Mouse (Mus musculus): Measurements from ENCODE around the gene Klhl35. TPM values are rescaled to one million over a fixed set of nuclear protein-coding genes. Genes with fewer than 3 reads are reported as not detected.

The Klhl35 gene
- total and polyA plus RNA-seq, 3 experiments: not detected

GRCm38 (mm10) chr7:99468283-99469132, 2.7 kb downstream of the Klhl35 start:
- DNase-seq (ENCODE audit: low spot score): no peak
- no peak overlapping the region; the same call in 1 of the 2 replicates for H3K4me3 ChIP-seq (ENCODE audit: low read depth, low read length)

DNA sequence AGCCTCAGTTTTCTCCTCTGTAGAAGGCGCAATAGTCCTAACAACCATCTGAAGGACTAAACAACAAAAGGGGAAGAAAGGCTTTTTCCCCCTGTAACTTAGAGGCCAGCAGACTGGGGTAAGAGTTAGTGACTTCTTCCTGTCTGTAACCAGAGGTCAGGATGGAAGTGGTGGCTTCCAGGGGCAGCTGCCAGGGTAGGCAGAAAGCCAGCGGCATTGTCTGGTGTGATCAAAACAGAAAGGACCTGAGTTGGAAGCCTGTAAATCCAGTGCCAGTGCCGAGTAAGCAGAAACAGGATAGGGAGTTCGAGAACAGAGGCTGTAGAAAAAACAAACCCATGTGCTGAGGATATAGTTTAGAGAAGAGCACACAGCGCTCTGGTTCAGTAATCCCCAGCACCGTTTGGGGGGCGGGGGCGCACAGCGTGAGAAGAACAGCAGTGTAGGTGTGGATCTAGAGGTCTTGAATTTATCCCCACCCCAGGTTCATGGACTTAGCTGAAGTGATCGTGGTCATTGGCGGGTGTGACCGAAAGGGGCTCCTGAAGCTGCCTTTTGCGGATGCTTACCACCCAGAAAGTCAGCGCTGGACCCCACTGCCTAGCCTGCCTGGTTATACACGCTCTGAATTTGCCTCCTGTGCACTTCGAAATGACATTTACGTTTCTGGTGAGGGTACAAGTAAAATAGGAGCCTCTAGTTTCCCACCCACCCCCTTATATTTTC, 4.0 kb downstream of the Klhl35 start:
- no peak for DNase-seq (ENCODE audit: low spot score)
- TF ChIP-seq GATA1 (IDR thresholded peaks at IDR 0.05; ENCODE audit: borderline replicate concordance, low read length) (no peak), CTCF (IDR thresholded peaks at IDR 0.05; ENCODE audit: low read depth, low read length) (no peak)
- Histone ChIP-seq H3K27me3 (ENCODE audit: insufficient read depth, low read length) (peaks cover 14% of the 10 kb centered on the region), H3K4me3 (ENCODE audit: low read depth, low read length) (no peak overlapping the region), H3K9me3 (replicated peaks) (peaks cover 15% of the 10 kb centered on the region), H3K4me1 (ENCODE audit: insufficient read depth, low read depth, low read length) (peaks cover 24% of the 10 kb centered on the region), H3K36me3 (replicated peaks) (peaks cover 61% of the 10 kb centered on the region)
- ATAC-seq (ENCODE audit: extremely low read depth, insufficient number of reproducible peaks, low FRiP score, poor library complexity, severe bottlenecking): no peak

More at GRCm38 (mm10) chr7:99468283-99469132, 2.7 kb downstream of the Klhl35 start:
- TF ChIP-seq GATA2 (IDR thresholded peaks at IDR 0.05; ENCODE audit: borderline replicate concordance, low read depth, low read length): no peak
- TF ChIP-seq GATA1 (IDR thresholded peaks at IDR 0.05; ENCODE audit: borderline replicate concordance, low read length): no peak
- no peak for TF ChIP-seq TAL1 (conservative IDR thresholded peaks at IDR 0.05; ENCODE audit: low read depth, low read length)
- no peak for TF ChIP-seq CTCF (IDR thresholded peaks at IDR 0.05; ENCODE audit: low read depth, low read length)
- TF ChIP-seq POLR2AphosphoS5 (IDR thresholded peaks at IDR 0.05; ENCODE audit: insufficient replicate concordance, low read depth, low read length): no peak
- peaks cover 15% of the 10 kb centered on the region for H3K9me3 ChIP-seq (replicated peaks)
- peaks cover 15% of the 10 kb centered on the region for H3K27me3 ChIP-seq (ENCODE audit: insufficient read depth, low read length)
- H3K36me3 ChIP-seq (replicated peaks): peaks cover 48% of the 10 kb centered on the region
- no peak for ATAC-seq (ENCODE audit: extremely low read depth, insufficient number of reproducible peaks, low FRiP score, poor library complexity, severe bottlenecking)
- peaks cover 12% of the 10 kb centered on the region for H3K4me1 ChIP-seq (ENCODE audit: insufficient read depth, low read depth, low read length)

- Histone ChIP-seq H3K9me3 (replicated peaks) (peaks cover 15% of the 10 kb centered on the region), H3K27me3 (ENCODE audit: insufficient read depth, low read length) (no peaks in the 10 kb centered on the region), H3K4me1 (ENCODE audit: insufficient read depth, low read depth, low read length) (peaks cover 37% of the 10 kb centered on the region), H3K36me3 (replicated peaks) (peaks cover 75% of the 10 kb centered on the region), H3K4me3 (ENCODE audit: low read depth, low read length) (no peak overlapping the region)
- ATAC-seq (ENCODE audit: extremely low read depth, insufficient number of reproducible peaks, low FRiP score, poor library complexity, severe bottlenecking) (no peak), DNase-seq (ENCODE audit: low spot score) (no peak)
- TF ChIP-seq TAL1 (conservative IDR thresholded peaks at IDR 0.05; ENCODE audit: low read depth, low read length) (no peak), POLR2AphosphoS5 (IDR thresholded peaks at IDR 0.05; ENCODE audit: insufficient replicate concordance, low read depth, low read length) (no peak), GATA2 (IDR thresholded peaks at IDR 0.05; ENCODE audit: borderline replicate concordance, low read depth, low read length) (no peak), GATA1 (IDR thresholded peaks at IDR 0.05; ENCODE audit: borderline replicate concordance, low read length) (no peak), CTCF (IDR thresholded peaks at IDR 0.05; ENCODE audit: low read depth, low read length) (no peak)
Observed at GRCm38 (mm10) chr7:99471578-99471977, 5.8 kb downstream of the Klhl35 start.

DNA sequence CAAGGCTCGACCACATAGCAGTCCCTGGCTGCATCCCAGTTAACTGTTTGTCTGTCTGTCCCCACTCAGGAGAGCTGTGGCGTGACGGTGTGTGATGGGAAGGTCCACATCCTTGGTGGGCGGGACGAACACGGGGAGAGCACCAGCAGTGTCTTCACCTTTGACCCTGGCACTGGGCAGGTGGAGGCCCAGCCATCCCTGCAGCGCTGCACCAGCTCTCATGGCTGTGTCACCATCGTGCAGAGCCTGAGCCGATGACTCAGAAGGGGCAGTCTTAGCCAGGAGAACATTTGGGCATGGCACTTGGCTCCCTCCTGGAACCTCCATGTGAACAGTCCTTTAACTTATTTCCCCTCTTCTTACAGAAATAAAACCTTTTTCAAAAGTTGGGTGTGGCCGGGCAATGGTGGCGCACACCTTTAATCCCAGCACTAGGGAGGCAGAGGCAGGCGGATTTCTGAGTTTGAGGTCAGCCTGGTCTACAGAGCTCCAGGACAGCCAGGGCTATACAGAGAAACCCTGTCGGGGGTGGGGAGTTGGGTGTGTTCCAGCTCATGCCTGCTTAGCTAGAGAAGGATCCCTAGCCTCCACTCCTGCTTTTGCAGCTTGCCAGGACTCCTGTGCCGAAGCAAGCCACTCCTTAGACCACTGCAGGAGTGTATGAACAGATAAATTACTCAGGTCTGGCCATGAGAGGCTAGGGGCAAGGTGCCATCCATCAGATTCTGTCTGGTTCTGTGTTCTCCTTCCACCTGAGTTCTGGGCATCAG, 8.0 kb downstream of the Klhl35 start:
- ATAC-seq (ENCODE audit: extremely low read depth, insufficient number of reproducible peaks, low FRiP score, poor library complexity, severe bottlenecking) (no peak), DNase-seq (ENCODE audit: low spot score) (no peak)
- peaks cover 60% of the 10 kb centered on the region for H3K4me1 ChIP-seq (ENCODE audit: insufficient read depth, low read depth, low read length)
- H3K36me3 ChIP-seq (replicated peaks): peaks cover 87% of the 10 kb centered on the region
- TF ChIP-seq TAL1 (conservative IDR thresholded peaks at IDR 0.05; ENCODE audit: low read depth, low read length) (no peak), GATA1 (IDR thresholded peaks at IDR 0.05; ENCODE audit: borderline replicate concordance, low read length) (no peak), POLR2AphosphoS5 (IDR thresholded peaks at IDR 0.05; ENCODE audit: insufficient replicate concordance, low read depth, low read length) (no peak; the same call in 1 of the 2 replicates), GATA2 (IDR thresholded peaks at IDR 0.05; ENCODE audit: borderline replicate concordance, low read depth, low read length) (no peak), CTCF (IDR thresholded peaks at IDR 0.05; ENCODE audit: low read depth, low read length) (no peak)
- H3K4me3 ChIP-seq (ENCODE audit: low read depth, low read length): no peak overlapping the region
- no peaks in the 10 kb centered on the region for H3K27me3 ChIP-seq (ENCODE audit: insufficient read depth, low read length)
- peaks cover 5% of the 10 kb centered on the region for H3K9me3 ChIP-seq (replicated peaks)

DNA sequence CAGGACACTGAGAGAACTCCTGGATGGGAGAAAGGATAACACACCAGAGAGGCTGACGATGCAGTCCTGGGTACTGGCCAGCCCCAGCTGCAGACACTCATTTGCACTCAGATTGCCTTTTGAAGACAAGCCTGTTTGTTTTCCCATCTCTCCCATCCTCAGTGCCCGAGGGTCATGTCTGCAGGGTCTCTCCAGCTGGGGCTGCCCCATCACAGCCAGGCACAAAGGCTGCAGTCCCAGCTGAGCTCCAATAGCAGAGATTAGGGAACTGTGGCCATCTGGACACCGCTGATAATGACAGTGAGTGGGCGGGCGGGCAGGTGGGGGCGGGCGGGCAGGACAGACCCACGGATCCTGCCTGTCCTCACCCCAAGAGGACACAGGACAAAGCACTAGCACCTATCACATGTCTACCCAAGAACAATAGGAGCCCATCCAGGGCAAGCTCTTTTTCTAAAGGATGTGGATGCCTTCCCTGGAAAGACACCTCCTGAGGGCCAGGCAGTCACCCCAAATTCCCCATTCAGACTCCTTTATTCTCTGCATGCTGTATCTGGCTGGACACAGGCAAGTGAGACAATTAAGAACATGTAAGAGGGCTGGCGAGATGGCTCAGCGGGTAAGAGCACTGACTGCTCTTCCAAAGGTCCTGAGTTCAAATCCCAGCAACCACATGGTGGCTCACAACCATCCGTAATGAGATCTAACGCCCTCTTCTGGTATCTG, 9.2 kb downstream of the Klhl35 start:
- Histone ChIP-seq H3K36me3 (replicated peaks) (peaks cover 91% of the 10 kb centered on the region), H3K9me3 (replicated peaks) (no peaks in the 10 kb centered on the region), H3K27me3 (ENCODE audit: insufficient read depth, low read length) (no peaks in the 10 kb centered on the region), H3K4me3 (ENCODE audit: low read depth, low read length) (peak overlapping the region; percentile 3; the same call in 1 of the 2 replicates), H3K4me1 (ENCODE audit: insufficient read depth, low read depth, low read length) (peaks cover 72% of the 10 kb centered on the region)
- peak; percentile 75 for TF ChIP-seq TAL1 (conservative IDR thresholded peaks at IDR 0.05; ENCODE audit: low read depth, low read length)
- no peak for TF ChIP-seq GATA1 (IDR thresholded peaks at IDR 0.05; ENCODE audit: borderline replicate concordance, low read length)
- DNase-seq (ENCODE audit: low spot score): peak; percentile 60
- ATAC-seq (ENCODE audit: extremely low read depth, insufficient number of reproducible peaks, low FRiP score, poor library complexity, severe bottlenecking): peak; percentile 66
